In genomic region chr2:74655420-74655781, GRCm38 (mm10) we compare ENCODE assay signal across 8 mouse cellular contexts. TPM values are rescaled to one million over a fixed set of nuclear protein-coding genes. Genes with fewer than 3 reads are reported as not detected.
A peak's percentile ranks its signal among the peaks of the same experiment; 100 is the strongest.
DNase-seq lines count a peak whose midpoint lies in the region; ATAC-seq lines count a peak whose summit lies in the region.

No protein-coding gene starts in this region.

- ATAC-seq in midbrain, embryonic 12.5 days (ENCODE audit: low FRiP score, low read depth) = no peak

- no peaks in the 10 kb centered on the region for H3K36me3 ChIP-seq in midbrain, embryonic 12.5 days

- intact Hi-C loops in gastrocnemius, postnatal 14 days (cut with DNase I; ENCODE audit: low total_unique reads) = loop anchor here (5.0 kb wide), 2 partner anchors 353 to 593 kb away; no protein-coding TSS in a partner anchor

- no peaks in the 10 kb centered on the region for H3K9me3 ChIP-seq in midbrain, embryonic 12.5 days

- WGBS in midbrain, embryonic 12.5 days = under 1% methylated on average over 42 of the region's 47 CpGs

- DNase-seq in gastrocnemius, postnatal 10 days = peak; percentile 72
- no peak for DNase-seq in gastrocnemius, adult 8-10 months (ENCODE audit: low spot score in 2 of 2)
- peak; percentile 18 for DNase-seq in T-cell, adult 2 months (ENCODE audit: low spot score)
- peak; percentile 66 for DNase-seq in gastrocnemius, postnatal 14 days
- DNase-seq in kidney, postnatal 4 days = peak; percentile 75 to 82
- DNase-seq in frontal cortex, postnatal 14 days (ENCODE audit: low spot score in 2 of 2) = no peak
- DNase-seq in spleen, adult 12 weeks (ENCODE audit: low spot score) = no peak

- H3K27me3 ChIP-seq in midbrain, embryonic 12.5 days = peaks cover 84% of the 10 kb centered on the region

- H3K4me3 ChIP-seq in midbrain, embryonic 12.5 days = peak overlapping the region; percentile 38

- H3K4me2 ChIP-seq in midbrain, embryonic 12.5 days (replicated peaks) = peak overlapping the region; percentile 50

- no peak overlapping the region for H3K27ac ChIP-seq in midbrain, embryonic 12.5 days (replicated peaks)

- peaks cover 7% of the 10 kb centered on the region for H3K4me1 ChIP-seq in midbrain, embryonic 12.5 days

- peak overlapping the region; percentile 31; the same call in 1 of the 2 replicates for H3K9ac ChIP-seq in midbrain, embryonic 12.5 days (replicated peaks)

RNA-seq across cellular contexts. Expression of gene Evx2, which starts 4.0 kb away (rescaled TPM):
- total RNA-seq in gastrocnemius, postnatal 10 days (2021) = under 1 TPM in 1 of 2 experiments, not detected in 1; 0.07 TPM
- not detected for total RNA-seq in gastrocnemius, adult 8-10 months (2022)
- total RNA-seq in gastrocnemius, postnatal 14 days (2021) = not detected
- 1.2 and 1.4 TPM in 2 replicates for polyA plus RNA-seq in midbrain, embryonic 12.5 days (2016; fragmentation: Nextera tagmentation; extraction: Ambion mirVana)

RNA-seq across cellular contexts. Expression of gene Hoxd13, which starts 12.7 kb away (rescaled TPM):
- not detected for total RNA-seq in gastrocnemius, postnatal 10 days (2021)
- total RNA-seq in gastrocnemius, adult 8-10 months (2022) = not detected
- not detected for total RNA-seq in gastrocnemius, postnatal 14 days (2021)
- polyA plus RNA-seq in midbrain, embryonic 12.5 days (2016; fragmentation: Nextera tagmentation; extraction: Ambion mirVana) = 0.21 TPM in 1 of 2 replicates, not detected in the other

RNA-seq across cellular contexts. Expression of gene Hoxd12, which starts 19.4 kb away (rescaled TPM):
- total RNA-seq in gastrocnemius, postnatal 10 days (2021) = not detected
- total RNA-seq in gastrocnemius, adult 8-10 months (2022) = not detected
- total RNA-seq in gastrocnemius, postnatal 14 days (2021) = not detected
- not detected in 2 replicates for polyA plus RNA-seq in midbrain, embryonic 12.5 days (2016; fragmentation: Nextera tagmentation; extraction: Ambion mirVana)

RNA-seq across cellular contexts. Expression of gene Hoxd11, which starts 24.0 kb away (rescaled TPM):
- total RNA-seq in gastrocnemius, postnatal 10 days (2021) = under 1 TPM; 0.23 to 0.56 TPM
- not detected for total RNA-seq in gastrocnemius, adult 8-10 months (2022)
- under 1 TPM in 1 of 2 experiments, not detected in 1; 0.29 TPM for total RNA-seq in gastrocnemius, postnatal 14 days (2021)
- not detected in 2 replicates for polyA plus RNA-seq in midbrain, embryonic 12.5 days (2016; fragmentation: Nextera tagmentation; extraction: Ambion mirVana)

RNA-seq across cellular contexts. Expression of gene Hoxd10, which starts 36.3 kb away (rescaled TPM):
- 1 to 10 TPM; 3.9 to 4.5 TPM for total RNA-seq in gastrocnemius, postnatal 10 days (2021)
- 1 to 10 TPM; 6.1 to 8.5 (median 7.6) TPM for total RNA-seq in gastrocnemius, adult 8-10 months (2022)
- 1 to 10 TPM; 4.4 to 4.5 TPM for total RNA-seq in gastrocnemius, postnatal 14 days (2021)
- polyA plus RNA-seq in midbrain, embryonic 12.5 days (2016; fragmentation: Nextera tagmentation; extraction: Ambion mirVana) = not detected in 2 replicates

Comparison
In these comparisons a context has a peak if more than half of its experiments do, and no peak if none do; other contexts are left out.
1. DNase-seq: peak in gastrocnemius, postnatal 10 days (single experiment), T-cell, adult 2 months (single experiment), gastrocnemius, postnatal 14 days (single experiment) and kidney, postnatal 4 days (2 of 2); none in gastrocnemius, adult 8-10 months (0 of 2), frontal cortex, postnatal 14 days (0 of 2) and spleen, adult 12 weeks (single experiment).